Mouse (Mus musculus): ENCODE measurements at regions not wholly inside any gene's neighbourhood (a gene's known extent, or its start where the extent isn't known, plus 50 kb on each side); places are given as distances from the start of the nearest gene placed in this dataset.

DNA sequence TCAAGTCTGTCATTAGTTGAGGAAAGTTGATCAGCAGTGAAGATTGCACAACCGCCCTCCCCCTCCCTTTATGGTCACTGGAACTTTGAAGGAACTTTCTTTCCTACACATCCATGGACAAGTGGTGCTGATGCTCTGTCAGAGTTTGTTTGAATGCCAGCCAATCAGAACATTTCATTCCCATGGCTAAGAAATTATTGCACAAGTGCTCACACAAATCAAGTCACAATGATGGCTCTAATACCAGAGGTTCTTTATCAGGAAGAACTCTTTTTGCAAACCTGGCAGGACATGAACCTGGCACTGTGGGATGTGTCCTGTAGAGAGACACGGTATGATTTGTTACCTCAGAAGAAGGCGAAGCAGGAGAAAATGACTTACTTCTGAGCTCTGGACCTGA lies 54.3 kb upstream of the Spry2 start:
- in situ Hi-C loops (cut with MboI; ENCODE audit: low pct_ligation_motif_present, low pct_unique_long_range_greater_than_20kb, low sequenced_read_pairs) = no loop called here
- Histone ChIP-seq H3K4me3 (replicated peaks in 1 of 3; ENCODE audit: low read depth in 2 of 3, low read length in 2 of 3, poor library complexity in 1 of 3) (no peak overlapping the region), H3K79me2 (replicated peaks; ENCODE audit: control insufficient read depth, extremely low read depth, insufficient read depth, poor library complexity, severe bottlenecking) (no peaks in the 10 kb centered on the region), H3K36me3 (replicated peaks in 1 of 2; ENCODE audit: control insufficient read depth in 1 of 2, insufficient read depth in 1 of 2, low read length in 1 of 2) (no peaks in the 10 kb centered on the region), H3K9me3 (replicated peaks; ENCODE audit: low read length) (peaks cover 28% of the 10 kb centered on the region), H3K4me2 (ENCODE audit: insufficient read depth, low read depth, poor library complexity, severe bottlenecking) (no peak overlapping the region), H3K4me1 (ENCODE audit: control insufficient read depth in 1 of 2, insufficient read depth in 2 of 2) (no peaks in the 10 kb centered on the region), H3K27me3 (replicated peaks) (no peaks in the 10 kb centered on the region), H3K9ac (ENCODE audit: insufficient read depth, low read depth) (no peak overlapping the region), H3K27ac (ENCODE audit: insufficient read depth, low read depth) (no peak overlapping the region)
- DNase-seq (ENCODE audit: extremely low read depth) = no peak
- dilution Hi-C loops (cut with MboI; ENCODE audit: extremely low pct_ligation_motif_present, extremely low pct_unique_long_range_greater_than_20kb, low sequenced_read_pairs) = no loop called here
- TF ChIP-seq GABPA (IDR thresholded peaks at IDR 0.05; ENCODE audit: insufficient replicate concordance, low read depth, low read length) = no peak
- TF ChIP-seq ZMIZ1 (IDR thresholded peaks at IDR 0.05; ENCODE audit: low read depth, low read length) = no peak
- no peak for TF ChIP-seq JUND (conservative IDR thresholded peaks at IDR 0.05; ENCODE audit: low read depth, low read length)
- TF ChIP-seq POLR2A (IDR thresholded peaks at IDR 0.05; ENCODE audit: low read depth, low read length) = no peak
- TF ChIP-seq USF2 (conservative IDR thresholded peaks at IDR 0.05; ENCODE audit: low read depth, low read length) = no peak
- TF ChIP-seq HCFC1 (IDR thresholded peaks at IDR 0.05; ENCODE audit: low read depth, low read length) = no peak
- TF ChIP-seq CHD2 (IDR thresholded peaks at IDR 0.05; ENCODE audit: low read length) = no peak
- TF ChIP-seq ELF1 (IDR thresholded peaks at IDR 0.05; ENCODE audit: low read depth, low read length) = no peak
- TF ChIP-seq ETS1 (conservative IDR thresholded peaks at IDR 0.05; ENCODE audit: low read depth, low read length) = no peak
- TF ChIP-seq EP300 (IDR thresholded peaks at IDR 0.05; ENCODE audit: low read length) = no peak
- TF ChIP-seq CHD1 (IDR thresholded peaks at IDR 0.05; ENCODE audit: low read depth, low read length) = no peak
- no peak for TF ChIP-seq SMC3 (IDR thresholded peaks at IDR 0.05; ENCODE audit: low read depth, low read length)
- no peak for TF ChIP-seq POLR2AphosphoS2 (IDR thresholded peaks at IDR 0.05; ENCODE audit: low read depth, low read length)
- TF ChIP-seq TBP (conservative IDR thresholded peaks at IDR 0.05; ENCODE audit: low read depth, low read length) = no peak
- TF ChIP-seq KAT2A (IDR thresholded peaks at IDR 0.05; ENCODE audit: insufficient replicate concordance, low read length) = no peak
- no peak for TF ChIP-seq RAD21 (IDR thresholded peaks at IDR 0.05; ENCODE audit: low read depth, low read length)
- TF ChIP-seq JUN (IDR thresholded peaks at IDR 0.05; ENCODE audit: insufficient read depth, low read depth, low read length) = no peak
- TF ChIP-seq UBTF (IDR thresholded peaks at IDR 0.05; ENCODE audit: low read depth, low read length) = no peak
- TF ChIP-seq CTCF (conservative IDR thresholded peaks at IDR 0.05 in 1 of 2, IDR thresholded peaks at IDR 0.05 in 1 of 2; ENCODE audit: low read depth in 2 of 2, low read length in 2 of 2) = no peak
- TF ChIP-seq TCF12 (IDR thresholded peaks at IDR 0.05; ENCODE audit: low read depth, low read length) = no peak

DNA sequence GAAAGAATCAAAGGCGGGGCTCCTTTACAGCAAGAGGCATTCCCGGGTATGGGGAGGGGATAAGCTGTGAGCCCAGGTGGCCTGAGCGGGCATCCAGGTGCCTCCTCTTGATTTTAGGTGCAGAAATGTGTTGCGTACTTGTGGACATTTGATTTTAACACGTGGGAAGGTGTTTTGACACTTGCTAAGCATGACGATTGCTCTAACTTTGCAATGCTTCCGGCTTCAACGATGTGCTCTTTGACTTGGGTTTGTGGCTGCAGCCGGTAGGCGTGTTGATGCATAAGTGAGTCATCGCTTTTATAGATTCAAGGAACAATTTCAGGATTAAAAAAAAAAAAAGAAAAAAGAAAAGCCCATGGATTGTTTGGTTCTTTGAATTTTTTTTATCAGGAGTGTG lies 58.5 kb upstream of the Spry2 start:
- no peak for DNase-seq (ENCODE audit: extremely low read depth)
- TF ChIP-seq POLR2AphosphoS2 (IDR thresholded peaks at IDR 0.05; ENCODE audit: low read depth, low read length) (no peak), SIN3A (IDR thresholded peaks at IDR 0.05; ENCODE audit: low read length) (no peak), ZKSCAN1 (IDR thresholded peaks at IDR 0.05; ENCODE audit: borderline replicate concordance, low read depth, low read length) (no peak), MEF2A (IDR thresholded peaks at IDR 0.05; ENCODE audit: borderline replicate concordance, low read depth, low read length) (no peak), POLR2A (IDR thresholded peaks at IDR 0.05; ENCODE audit: low read depth, low read length) (no peak), MYC (IDR thresholded peaks at IDR 0.05; ENCODE audit: low read depth, low read length) (no peak), ZC3H11A (IDR thresholded peaks at IDR 0.05; ENCODE audit: low read depth, low read length) (no peak), JUN (IDR thresholded peaks at IDR 0.05; ENCODE audit: insufficient read depth, low read depth, low read length) (no peak)

More for the DNA sequence above, 58.5 kb upstream of the Spry2 start:
- dilution Hi-C loops (cut with MboI; ENCODE audit: extremely low pct_ligation_motif_present, extremely low pct_unique_long_range_greater_than_20kb, low sequenced_read_pairs) (no loop called here), in situ Hi-C loops (cut with MboI; ENCODE audit: low pct_ligation_motif_present, low pct_unique_long_range_greater_than_20kb, low sequenced_read_pairs) (no loop called here)
- Histone ChIP-seq H3K79me2 (replicated peaks; ENCODE audit: control insufficient read depth, extremely low read depth, insufficient read depth, poor library complexity, severe bottlenecking) (no peaks in the 10 kb centered on the region), H3K9me3 (replicated peaks; ENCODE audit: low read length) (peaks cover 37% of the 10 kb centered on the region), H3K27ac (ENCODE audit: insufficient read depth, low read depth) (no peak overlapping the region), H3K9ac (ENCODE audit: insufficient read depth, low read depth) (no peak overlapping the region), H3K4me1 (ENCODE audit: control insufficient read depth in 1 of 2, insufficient read depth in 2 of 2) (no peaks in the 10 kb centered on the region), H3K36me3 (replicated peaks in 1 of 2; ENCODE audit: control insufficient read depth in 1 of 2, insufficient read depth in 1 of 2, low read length in 1 of 2) (no peaks in the 10 kb centered on the region), H3K4me3 (replicated peaks in 1 of 3; ENCODE audit: low read depth in 2 of 3, low read length in 2 of 3, poor library complexity in 1 of 3) (no peak overlapping the region), H3K27me3 (replicated peaks) (no peaks in the 10 kb centered on the region), H3K4me2 (ENCODE audit: insufficient read depth, low read depth, poor library complexity, severe bottlenecking) (no peak overlapping the region)

Measured in CH12.LX (cell line).